Mouse (Mus musculus) erythroid progenitor cell, adult 5-6 weeks (primary cell): ENCODE results near the gene Tnfrsf1b. TPM values are rescaled to one million over a fixed set of nuclear protein-coding genes. Genes with fewer than 3 reads are reported as not detected.
A peak's percentile ranks its signal among the peaks of the same experiment; 100 is the strongest.

Source experiments
- ATAC-seq: replicated peaks from 2 replicates; pipeline ENCODE4 v1.8.0; 2016; ENCODE audit warnings: moderate number of reproducible peaks, mild to moderate bottlenecking, moderate TSS enrichment, inconsistent platforms; ENCODE audit not compliant: poor library complexity, low FRiP score, severe bottlenecking
- total RNA-seq, 2 experiments: library from RNA; stranded (forward) in 1 of 2; stranded (reverse) in 1 of 2; fragments of 150-400 nt in 1 of 2; fragments of 186-747, 209-891 nt in 1 of 2; gene quantifications; 2 replicates each; pipeline versions ENCODE4 v1.2.3 to v1.2.4; 2015 to 2017; ENCODE audit warnings: low replicate concordance in 2 of 2

Gene Tnfrsf1b
- total RNA-seq (2015; ENCODE audit: low replicate concordance) (7.6 and 23.1 TPM in 2 replicates), total RNA-seq (2017; ENCODE audit: low replicate concordance) (6.3 and 8.2 TPM in 2 replicates)

DNA sequence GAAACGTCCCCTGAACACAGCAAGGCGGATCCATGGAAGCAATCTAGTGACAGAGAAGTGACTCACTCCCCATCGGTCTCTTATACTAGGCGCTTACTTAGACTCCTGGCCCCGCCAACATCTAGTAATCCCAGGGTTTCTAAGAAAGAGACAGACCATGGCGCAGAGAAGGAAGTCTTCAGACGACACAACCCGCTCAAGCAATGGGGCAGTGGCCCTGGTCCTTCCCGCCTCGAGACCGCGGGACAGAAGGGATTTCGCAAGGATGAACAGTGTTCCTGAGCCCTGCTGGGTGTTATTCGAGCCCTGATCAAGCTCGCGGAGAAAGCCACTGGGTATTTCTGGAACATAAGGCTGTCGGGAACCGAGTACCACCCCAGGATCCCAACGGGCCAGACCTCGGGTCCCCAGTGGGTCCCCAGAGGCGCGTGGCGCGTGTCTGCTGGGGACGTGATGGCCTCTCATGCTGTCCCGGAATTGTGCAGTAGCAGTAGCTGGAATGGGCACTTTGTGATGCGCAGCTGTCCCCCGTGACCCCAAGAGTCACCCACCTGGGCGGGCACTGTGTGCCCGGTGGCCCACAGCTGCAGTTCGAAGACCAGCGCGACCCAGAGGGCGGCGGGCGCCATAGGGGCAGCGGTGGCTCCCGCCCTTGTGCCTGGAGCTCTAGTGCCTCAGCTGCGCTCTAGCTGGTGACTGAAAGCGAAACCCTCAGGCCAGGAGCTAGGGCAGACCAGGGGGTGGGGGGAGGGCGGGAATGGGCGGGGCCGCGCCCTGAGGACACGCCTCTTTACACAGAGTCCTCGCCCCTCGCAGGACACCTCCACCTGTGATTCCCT, at the start of gene Tnfrsf1b:
Tnfrsf1b (minus strand) TSS at position 698 of the 839 bp plus-strand sequence.
- ATAC-seq, result no peak

GRCm38 (mm10) chr4:145295589-145296300, 49.1 kb upstream of the Tnfrsf1b start:
- ATAC-seq, result no peak

- ATAC-seq, result no peak
These were observed 47.9 kb upstream of the Tnfrsf1b start for GRCm38 (mm10) chr4:145294588-145294987.

DNA sequence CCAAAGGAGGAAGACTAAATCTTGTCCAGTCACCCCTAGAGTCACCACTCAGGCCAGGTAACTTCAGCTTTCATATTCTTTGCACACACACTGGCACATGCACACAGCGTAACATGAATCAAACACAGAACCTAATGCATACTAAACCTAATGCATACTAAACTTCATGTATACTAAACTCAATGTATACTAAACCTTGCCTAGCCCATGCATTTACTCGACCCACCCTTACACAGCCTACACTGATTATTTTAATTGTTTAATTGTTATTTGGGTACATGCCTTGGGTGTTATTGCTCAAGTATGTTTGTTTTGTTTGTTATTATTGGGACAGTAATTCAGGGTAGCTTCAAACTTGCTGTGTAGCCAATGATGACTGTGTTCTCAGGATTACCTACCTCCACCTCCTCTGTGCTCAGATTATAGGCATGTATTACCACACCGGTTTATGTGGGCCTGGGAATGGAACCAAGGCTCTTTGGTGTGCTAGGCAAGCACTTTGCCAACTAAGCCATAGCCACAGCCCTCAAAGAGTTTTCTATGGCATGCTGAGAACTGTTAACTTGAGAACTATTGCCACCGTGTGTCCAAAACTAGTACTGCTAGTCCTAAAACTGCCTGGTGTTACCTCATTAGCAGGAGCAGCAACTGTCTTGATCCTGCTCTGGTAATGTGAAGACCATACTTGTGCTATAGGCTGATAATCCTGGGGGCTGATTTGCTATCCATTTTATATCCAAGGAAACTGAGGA, 39.9 kb upstream of the Tnfrsf1b start:
- peak; percentile 63; the same call in 1 of the 2 replicates for ATAC-seq

DNA sequence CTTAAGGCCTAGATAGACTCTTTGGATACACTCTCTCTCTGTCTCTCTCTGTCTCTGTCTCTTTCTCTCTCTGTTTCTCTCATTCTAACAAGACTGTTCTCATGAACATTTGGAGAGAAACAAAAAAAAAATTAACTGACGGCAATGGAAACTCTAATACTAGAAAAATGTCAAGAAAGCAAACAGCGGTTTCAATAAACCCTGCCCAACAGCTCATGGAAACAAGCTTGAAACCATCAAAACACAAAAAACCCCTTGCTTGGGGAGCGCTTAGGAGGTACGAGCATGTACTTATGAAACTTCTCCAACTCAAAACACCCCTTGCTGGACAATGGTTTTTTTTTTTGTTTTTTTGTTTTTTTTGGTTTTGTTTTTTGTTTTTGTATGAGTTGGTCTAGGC, 38.0 kb upstream of the Tnfrsf1b start:
- ATAC-seq, result no peak

- ATAC-seq, result no peak
These were observed 36.8 kb upstream of the Tnfrsf1b start for GRCm38 (mm10) chr4:145283441-145283840.

- ATAC-seq, result no peak
These were observed 34.3 kb upstream of the Tnfrsf1b start for GRCm38 (mm10) chr4:145280966-145281365.

- no peak for ATAC-seq
These were observed 32.2 kb upstream of the Tnfrsf1b start for GRCm38 (mm10) chr4:145278724-145279370.

- no peak for ATAC-seq
These were observed 31.6 kb upstream of the Tnfrsf1b start for GRCm38 (mm10) chr4:145278231-145278630.

GRCm38 (mm10) chr4:145276368-145277249, 29.9 kb upstream of the Tnfrsf1b start:
- ATAC-seq, result no peak

GRCm38 (mm10) chr4:145274887-145275286, 28.2 kb upstream of the Tnfrsf1b start:
- ATAC-seq, result no peak

GRCm38 (mm10) chr4:145273923-145274322, 27.3 kb upstream of the Tnfrsf1b start:
- ATAC-seq, result no peak

- ATAC-seq, result no peak
These were observed 26.1 kb upstream of the Tnfrsf1b start for GRCm38 (mm10) chr4:145272763-145273162.

DNA sequence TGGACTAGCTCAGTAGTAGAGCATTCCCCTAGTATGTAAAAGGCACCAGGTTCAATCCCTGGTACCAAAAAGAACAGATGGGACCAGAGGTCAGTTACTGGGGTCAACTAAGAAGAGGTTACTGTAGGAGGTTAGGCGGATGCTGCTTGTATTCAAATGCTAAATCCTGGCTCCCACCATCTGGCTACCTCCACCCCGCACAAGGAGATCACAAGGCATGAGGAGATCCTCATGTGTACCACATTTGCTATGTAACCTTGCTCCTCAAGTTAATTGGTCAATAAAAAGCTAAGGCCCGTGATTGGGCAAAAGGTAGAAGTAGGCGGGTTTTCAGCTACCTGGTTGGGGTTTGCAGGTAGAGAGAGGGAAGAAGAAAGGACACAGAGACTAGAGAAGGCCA, 25.0 kb upstream of the Tnfrsf1b start:
- no peak for ATAC-seq

DNA sequence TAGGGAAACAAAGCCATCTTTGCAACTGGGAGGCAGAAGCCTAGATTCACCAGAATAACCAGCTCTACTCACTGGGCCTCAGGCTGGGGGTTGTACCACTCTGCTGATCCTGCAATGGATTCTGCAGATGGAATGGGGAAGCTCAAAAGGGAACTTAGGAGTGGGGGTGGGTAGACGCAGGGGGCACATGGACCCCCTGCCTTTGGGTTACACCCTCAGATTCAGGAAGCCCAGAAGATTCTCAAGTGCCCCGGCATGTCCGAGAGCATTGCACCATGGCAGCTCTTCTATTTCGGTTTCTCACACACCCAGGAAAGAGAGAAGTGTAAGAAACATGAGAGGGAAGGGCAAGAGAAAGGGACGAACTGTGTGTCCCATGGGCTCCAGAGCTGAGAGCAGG, 23.5 kb upstream of the Tnfrsf1b start:
- no peak for ATAC-seq

DNA sequence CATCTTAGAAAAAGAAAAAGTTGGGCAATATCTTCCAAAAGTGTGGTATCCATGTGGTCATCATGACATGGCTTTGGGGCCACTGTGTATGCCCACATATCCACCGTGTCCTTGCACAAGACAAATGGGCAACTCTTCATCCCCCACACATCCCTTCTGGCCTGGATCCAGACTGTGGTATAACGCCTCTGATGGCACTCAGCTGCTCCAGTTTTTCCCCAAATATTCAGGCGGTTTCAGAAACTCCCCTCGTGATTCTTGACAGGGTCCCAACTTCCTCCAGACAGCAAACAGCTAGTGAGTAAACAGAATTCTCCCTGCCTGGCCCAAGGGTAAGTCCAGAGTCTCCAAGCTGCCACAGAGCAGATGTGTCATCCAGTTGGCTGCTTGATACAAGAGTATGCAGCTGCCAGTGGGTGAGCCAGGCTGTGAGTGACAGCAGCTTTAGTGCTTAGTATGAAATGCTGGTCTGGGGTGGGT, 21.0 kb upstream of the Tnfrsf1b start:
- ATAC-seq, result no peak

DNA sequence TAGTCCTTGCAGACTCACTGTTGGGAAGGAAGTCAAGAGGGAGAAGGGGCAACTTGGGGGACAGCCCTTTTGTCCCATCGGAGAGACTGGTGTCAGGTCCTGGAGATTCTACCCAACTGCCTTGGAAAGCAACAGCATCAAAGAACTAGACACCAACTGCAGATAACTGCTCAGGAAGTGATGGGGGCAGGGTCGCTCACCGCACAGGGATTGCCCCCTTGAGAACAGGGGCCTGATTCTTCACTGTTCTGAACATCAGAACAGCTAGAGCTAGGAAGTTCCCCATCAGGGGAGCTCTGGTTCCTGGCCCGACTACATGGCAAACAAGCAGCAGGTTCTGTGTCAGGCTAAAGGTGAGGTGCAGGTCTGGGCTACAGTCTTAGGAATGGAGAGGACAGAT, 19.8 kb upstream of the Tnfrsf1b start:
- no peak for ATAC-seq

DNA sequence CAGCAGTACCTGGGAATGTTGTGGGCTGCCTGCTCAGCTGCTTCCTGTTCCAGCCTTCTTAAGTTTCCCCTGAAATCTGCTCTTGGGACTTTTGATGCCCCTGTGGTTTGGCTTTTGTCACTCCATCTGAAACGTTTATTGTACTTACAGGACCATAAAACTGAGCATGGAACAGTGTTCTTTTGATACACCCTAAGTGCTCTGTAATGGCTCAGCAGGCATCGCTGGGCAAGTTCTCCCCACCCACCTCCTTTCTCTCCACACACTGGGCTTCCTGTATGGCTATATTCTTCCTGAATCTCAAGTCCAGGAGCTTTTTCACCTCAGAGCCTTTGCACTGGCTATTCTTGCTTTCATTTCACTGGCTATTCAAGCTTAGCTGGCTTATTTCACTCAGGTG, 18.1 kb upstream of the Tnfrsf1b start:
- no peak for ATAC-seq

DNA sequence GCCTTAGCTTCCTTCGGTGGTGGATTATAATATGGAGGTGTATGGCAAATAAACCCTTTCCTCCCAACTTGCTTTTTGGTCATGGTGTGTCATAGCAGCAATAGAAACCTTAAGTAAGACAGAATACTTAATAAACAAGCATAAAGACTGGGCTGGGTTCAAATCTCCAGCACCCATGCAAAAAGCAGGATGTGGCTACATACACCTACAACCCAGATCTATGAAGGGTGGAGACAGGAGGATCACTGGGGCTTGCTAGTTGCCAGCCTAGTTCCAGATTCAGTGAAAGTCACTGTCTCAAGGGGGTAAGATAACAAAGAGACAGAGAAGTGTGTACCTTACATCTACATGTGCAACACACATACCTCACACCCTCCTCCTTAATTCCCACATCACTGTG, 16.9 kb upstream of the Tnfrsf1b start:
- no peak for ATAC-seq
